Mouse (Mus musculus) olfactory bulb, adult 2 months (tissue): ENCODE measurements around the gene Lrrc51.
"Not testable (repeated sequence)": the region's sequence is repeated elsewhere in the genome, so short reads cannot be mapped to it uniquely, and the experiment has no call there.

ENCODE experiments used
- CTCF ChIP-seq: fragments of 200-500 bp; IDR thresholded peaks from 2 replicates; pipeline ENCODE4 v1.5.1; 2012; ENCODE audit warnings: low read depth, mild to moderate bottlenecking, low read length, moderate library complexity; ENCODE audit not compliant: insufficient read depth
- POLR2A ChIP-seq: fragments of 200-500 bp; IDR thresholded peaks from 2 replicates; pipeline ENCODE4 v1.6.1; 2012; ENCODE audit warnings: mild to moderate bottlenecking, low read depth, low read length, moderate library complexity; ENCODE audit not compliant: insufficient read depth

GRCm38 (mm10) chr7:101925892-101926291, 7.8 kb downstream of the Lrrc51 start:
- TF ChIP-seq POLR2A, CTCF: not testable (repeated sequence)
